Mouse (Mus musculus) heart, postnatal 0 days (tissue): ENCODE data around the gene Ubiad1.

Source experiments
- CTCF ChIP-seq: IDR thresholded peaks from 2 replicates; pipeline ENCODE4 v1.5.1; 2016; ENCODE audit warnings: antibody characterized with exemption, control low read depth, low read depth
- EP300 ChIP-seq: IDR thresholded peaks from 2 replicates; pipeline ENCODE4 v1.6.1; 2016; ENCODE audit warnings: antibody characterized with exemption, low read depth

GRCm38 (mm10) chr4:148435657-148436330, 8.8 kb downstream of the Ubiad1 start:
- TF ChIP-seq CTCF (peak; percentile 57), EP300 (no peak)
